Mouse (Mus musculus): ENCODE measurements at regions not wholly inside any gene's neighbourhood (a gene's known extent, or its start where the extent isn't known, plus 50 kb on each side); places are given as distances from the start of the nearest gene placed in this dataset.

DNA sequence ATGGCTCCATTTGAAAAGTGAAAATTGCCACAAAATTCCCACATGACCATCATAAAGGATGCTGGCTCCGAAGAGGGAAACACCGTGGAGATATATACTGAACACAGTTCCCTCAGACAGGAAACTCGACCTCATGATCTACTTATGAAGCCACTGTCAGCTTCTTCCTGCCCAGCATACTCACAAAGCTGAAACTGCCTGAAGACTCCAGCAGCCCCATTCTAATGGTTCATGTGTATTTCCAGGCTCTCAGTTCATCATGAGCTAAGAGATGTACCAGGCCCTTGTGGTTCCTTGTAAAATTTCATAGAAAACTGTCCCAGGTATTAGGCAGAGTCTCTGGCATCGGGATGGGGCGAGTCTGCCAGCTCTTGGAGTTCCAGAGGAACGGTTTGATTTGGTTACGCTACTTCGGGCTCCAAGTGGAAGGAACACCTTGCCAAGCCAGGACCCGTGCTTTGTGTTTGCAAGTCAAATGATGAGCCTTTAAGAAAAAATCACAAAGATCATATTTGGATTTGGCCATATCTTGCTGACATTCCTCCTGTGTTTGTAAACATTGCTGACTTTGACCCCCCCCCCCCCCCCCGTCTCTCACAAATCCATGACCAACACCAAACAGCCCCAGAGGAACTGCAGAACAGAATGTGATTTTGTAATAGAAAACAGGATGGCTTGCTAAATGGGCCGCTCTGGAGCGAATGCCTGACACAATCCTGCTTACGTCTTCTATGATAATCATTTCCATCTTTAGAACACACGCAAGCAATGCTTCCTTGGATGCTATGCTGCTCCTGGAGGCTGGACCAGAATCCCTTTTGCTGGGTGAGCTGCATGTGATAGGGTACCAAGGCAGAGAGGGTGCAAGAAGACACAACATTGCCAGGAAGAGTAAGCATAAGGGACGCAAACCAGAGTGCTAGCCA is 203.7 kb upstream of the Gm15217 start:
- no peaks in the 10 kb centered on the region for H3K27me3 ChIP-seq (ENCODE audit: control insufficient read depth, insufficient read depth, low read length)
- TF ChIP-seq CTCF (IDR thresholded peaks at IDR 0.05; ENCODE audit: control insufficient read depth, insufficient read depth, insufficient replicate concordance, low read depth, low read length) (no peak), POLR2A (IDR thresholded peaks at IDR 0.05; ENCODE audit: control insufficient read depth, low read depth, low read length) (no peak)
- H3K4me1 ChIP-seq (ENCODE audit: control insufficient read depth, insufficient read depth, low read length), result no peaks in the 10 kb centered on the region
- H3K27ac ChIP-seq (ENCODE audit: control insufficient read depth, insufficient read depth, low read depth, low read length), result no peak overlapping the region
- no peaks in the 10 kb centered on the region for H3K36me3 ChIP-seq (ENCODE audit: control insufficient read depth, insufficient read depth, low read length)
- H3K4me3 ChIP-seq (ENCODE audit: control insufficient read depth, low read depth, low read length), result no peak overlapping the region

- TF ChIP-seq POLR2A (IDR thresholded peaks at IDR 0.05; ENCODE audit: control insufficient read depth, low read depth, low read length), result no peak
- no peak for TF ChIP-seq CTCF (IDR thresholded peaks at IDR 0.05; ENCODE audit: control insufficient read depth, insufficient read depth, insufficient replicate concordance, low read depth, low read length)
- no peaks in the 10 kb centered on the region for H3K27me3 ChIP-seq (ENCODE audit: control insufficient read depth, insufficient read depth, low read length)
- H3K4me3 ChIP-seq (ENCODE audit: control insufficient read depth, low read depth, low read length), result no peak overlapping the region
- H3K4me1 ChIP-seq (ENCODE audit: control insufficient read depth, insufficient read depth, low read length), result no peaks in the 10 kb centered on the region
- no peaks in the 10 kb centered on the region for H3K36me3 ChIP-seq (ENCODE audit: control insufficient read depth, insufficient read depth, low read length)
- H3K27ac ChIP-seq (ENCODE audit: control insufficient read depth, insufficient read depth, low read depth, low read length), result no peak overlapping the region
Measured at GRCm38 (mm10) chr14:46179024-46179423, 200.2 kb upstream of the Gm15217 start.

GRCm38 (mm10) chr14:46191639-46192399 is 187.4 kb upstream of the Gm15217 start:
- Histone ChIP-seq H3K4me1 (ENCODE audit: control insufficient read depth, insufficient read depth, low read length) (no peaks in the 10 kb centered on the region; the same call in 1 of the 2 replicates), H3K36me3 (ENCODE audit: control insufficient read depth, insufficient read depth, low read length) (no peaks in the 10 kb centered on the region), H3K27ac (ENCODE audit: control insufficient read depth, insufficient read depth, low read depth, low read length) (no peak overlapping the region), H3K27me3 (ENCODE audit: control insufficient read depth, insufficient read depth, low read length) (no peaks in the 10 kb centered on the region), H3K4me3 (ENCODE audit: control insufficient read depth, low read depth, low read length) (no peak overlapping the region)
- TF ChIP-seq POLR2A (IDR thresholded peaks at IDR 0.05; ENCODE audit: control insufficient read depth, low read depth, low read length), result no peak
- no peak for TF ChIP-seq CTCF (IDR thresholded peaks at IDR 0.05; ENCODE audit: control insufficient read depth, insufficient read depth, insufficient replicate concordance, low read depth, low read length)

GRCm38 (mm10) chr14:46193577-46193976 is 185.6 kb upstream of the Gm15217 start:
- Histone ChIP-seq H3K4me1 (ENCODE audit: control insufficient read depth, insufficient read depth, low read length) (no peaks in the 10 kb centered on the region; the same call in 1 of the 2 replicates), H3K27me3 (ENCODE audit: control insufficient read depth, insufficient read depth, low read length) (no peaks in the 10 kb centered on the region), H3K4me3 (ENCODE audit: control insufficient read depth, low read depth, low read length) (no peak overlapping the region), H3K27ac (ENCODE audit: control insufficient read depth, insufficient read depth, low read depth, low read length) (no peak overlapping the region), H3K36me3 (ENCODE audit: control insufficient read depth, insufficient read depth, low read length) (no peaks in the 10 kb centered on the region)
- TF ChIP-seq CTCF (IDR thresholded peaks at IDR 0.05; ENCODE audit: control insufficient read depth, insufficient read depth, insufficient replicate concordance, low read depth, low read length), result no peak

DNA sequence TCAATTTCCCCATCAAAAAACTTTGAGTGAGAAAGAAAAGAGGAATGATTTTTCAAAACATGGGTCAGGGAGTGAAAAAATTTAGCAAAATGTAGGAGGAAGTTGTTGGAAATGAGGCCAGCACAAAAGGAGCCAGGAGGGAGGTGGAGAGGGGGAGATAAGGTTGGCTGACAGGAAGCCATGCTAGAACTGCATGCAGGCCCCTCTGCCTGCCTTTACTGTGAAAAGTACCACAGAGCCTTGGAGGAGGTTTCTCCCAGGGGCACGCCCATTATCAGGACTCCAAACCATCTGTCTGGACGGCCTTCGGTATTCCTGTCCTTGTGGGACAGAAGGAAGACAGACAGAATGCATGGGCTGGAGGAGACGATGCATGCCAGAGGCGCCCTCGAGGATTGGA is 183.3 kb upstream of the Gm15217 start:
- Histone ChIP-seq H3K4me3 (ENCODE audit: control insufficient read depth, low read depth, low read length) (no peak overlapping the region), H3K4me1 (ENCODE audit: control insufficient read depth, insufficient read depth, low read length) (no peaks in the 10 kb centered on the region; the same call in 1 of the 2 replicates), H3K27ac (ENCODE audit: control insufficient read depth, insufficient read depth, low read depth, low read length) (no peak overlapping the region), H3K27me3 (ENCODE audit: control insufficient read depth, insufficient read depth, low read length) (no peaks in the 10 kb centered on the region), H3K36me3 (ENCODE audit: control insufficient read depth, insufficient read depth, low read length) (no peaks in the 10 kb centered on the region)
- TF ChIP-seq CTCF (IDR thresholded peaks at IDR 0.05; ENCODE audit: control insufficient read depth, insufficient read depth, insufficient replicate concordance, low read depth, low read length) (no peak), POLR2A (IDR thresholded peaks at IDR 0.05; ENCODE audit: control insufficient read depth, low read depth, low read length) (no peak)

DNA sequence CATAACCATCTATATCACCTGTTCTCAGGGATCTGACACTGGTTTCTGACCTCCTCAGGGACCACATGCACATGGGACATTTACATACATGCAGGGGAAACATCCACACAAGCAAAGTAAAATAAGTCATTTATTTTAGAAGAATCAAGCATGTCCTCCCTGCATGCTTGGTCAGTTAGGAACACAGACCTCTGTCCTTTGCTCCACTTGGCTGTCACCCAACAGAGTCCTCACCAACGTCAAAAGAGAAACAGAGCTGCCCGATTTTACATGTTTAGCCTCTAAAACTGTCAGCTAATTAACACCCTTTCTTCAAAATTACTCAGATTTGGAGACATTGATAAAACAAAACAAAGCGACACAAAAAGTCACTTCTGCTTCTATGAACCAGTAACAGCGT is 176.4 kb upstream of the Gm15217 start:
- no peaks in the 10 kb centered on the region for H3K27me3 ChIP-seq (ENCODE audit: control insufficient read depth, insufficient read depth, low read length)
- no peaks in the 10 kb centered on the region for H3K4me1 ChIP-seq (ENCODE audit: control insufficient read depth, insufficient read depth, low read length)
- no peak overlapping the region for H3K4me3 ChIP-seq (ENCODE audit: control insufficient read depth, low read depth, low read length)
- no peak overlapping the region for H3K27ac ChIP-seq (ENCODE audit: control insufficient read depth, insufficient read depth, low read depth, low read length)
- TF ChIP-seq POLR2A (IDR thresholded peaks at IDR 0.05; ENCODE audit: control insufficient read depth, low read depth, low read length), result no peak
- no peak for TF ChIP-seq CTCF (IDR thresholded peaks at IDR 0.05; ENCODE audit: control insufficient read depth, insufficient read depth, insufficient replicate concordance, low read depth, low read length)
- no peaks in the 10 kb centered on the region for H3K36me3 ChIP-seq (ENCODE audit: control insufficient read depth, insufficient read depth, low read length)

- Histone ChIP-seq H3K27ac (ENCODE audit: control insufficient read depth, insufficient read depth, low read depth, low read length) (no peak overlapping the region), H3K36me3 (ENCODE audit: control insufficient read depth, insufficient read depth, low read length) (no peaks in the 10 kb centered on the region), H3K4me3 (ENCODE audit: control insufficient read depth, low read depth, low read length) (no peak overlapping the region), H3K4me1 (ENCODE audit: control insufficient read depth, insufficient read depth, low read length) (no peaks in the 10 kb centered on the region), H3K27me3 (ENCODE audit: control insufficient read depth, insufficient read depth, low read length) (no peaks in the 10 kb centered on the region)
- TF ChIP-seq CTCF (IDR thresholded peaks at IDR 0.05; ENCODE audit: control insufficient read depth, insufficient read depth, insufficient replicate concordance, low read depth, low read length) (no peak), POLR2A (IDR thresholded peaks at IDR 0.05; ENCODE audit: control insufficient read depth, low read depth, low read length) (no peak)
Measured at GRCm38 (mm10) chr14:46220483-46220882, 158.7 kb upstream of the Gm15217 start.
